Mouse (Mus musculus): Measurements from ENCODE around the gene Cdc42ep2. TPM values are rescaled to one million over a fixed set of nuclear protein-coding genes. Genes with fewer than 3 reads are reported as not detected.

Gene Cdc42ep2
- polyA plus RNA-seq, 1 experiment from 2014 or later = 10.5 TPM

- Histone ChIP-seq H3K27ac (ENCODE audit: low read depth, low read length) (peak overlapping the region; percentile 48; the same call in 1 of the 2 replicates), H3K4me2 (replicated peaks; ENCODE audit: low read depth, low read length) (no peak overlapping the region), H3K9me3 (ENCODE audit: control insufficient read depth, low read length) (no peaks in the 10 kb centered on the region), H3K36me3 (ENCODE audit: control insufficient read depth, insufficient read depth, low read length) (peaks cover 72% of the 10 kb centered on the region), H3K4me1 (ENCODE audit: control insufficient read depth, insufficient read depth, low read length) (peaks cover 18% of the 10 kb centered on the region), H3K4me3 (ENCODE audit: low read length) (no peak overlapping the region), H3K9ac (ENCODE audit: low read depth, low read length) (no peak overlapping the region), H3K27me3 (ENCODE audit: control insufficient read depth, insufficient read depth, low read length) (no peaks in the 10 kb centered on the region)
- no peak for ATAC-seq (ENCODE audit: low FRiP score, low TSS enrichment)
- 70% methylated on average over 8 of the region's 8 CpGs for WGBS
Observed at GRCm38 (mm10) chr19:5945891-5946290, 21.3 kb upstream of the Cdc42ep2 start.

GRCm38 (mm10) chr19:5945027-5945426, 20.4 kb upstream of the Cdc42ep2 start:
- H3K4me3 ChIP-seq (ENCODE audit: low read length) = no peak overlapping the region
- ATAC-seq (ENCODE audit: low FRiP score, low TSS enrichment) = peak; percentile 65
- H3K27me3 ChIP-seq (ENCODE audit: control insufficient read depth, insufficient read depth, low read length) = no peaks in the 10 kb centered on the region
- H3K36me3 ChIP-seq (ENCODE audit: control insufficient read depth, insufficient read depth, low read length) = peaks cover 66% of the 10 kb centered on the region
- no peak overlapping the region for H3K9ac ChIP-seq (ENCODE audit: low read depth, low read length)
- H3K4me1 ChIP-seq (ENCODE audit: control insufficient read depth, insufficient read depth, low read length) = peaks cover 18% of the 10 kb centered on the region
- H3K27ac ChIP-seq (ENCODE audit: low read depth, low read length) = peak overlapping the region; percentile 37; the same call in 1 of the 2 replicates
- no peak overlapping the region for H3K4me2 ChIP-seq (replicated peaks; ENCODE audit: low read depth, low read length)
- H3K9me3 ChIP-seq (ENCODE audit: control insufficient read depth, low read length) = no peaks in the 10 kb centered on the region
- 69% methylated on average over 7 of the region's 7 CpGs for WGBS

- Histone ChIP-seq H3K36me3 (ENCODE audit: control insufficient read depth, insufficient read depth, low read length) (peaks cover 65% of the 10 kb centered on the region), H3K4me3 (ENCODE audit: low read length) (no peak overlapping the region), H3K9me3 (ENCODE audit: control insufficient read depth, low read length) (no peaks in the 10 kb centered on the region), H3K4me2 (replicated peaks; ENCODE audit: low read depth, low read length) (no peak overlapping the region), H3K9ac (ENCODE audit: low read depth, low read length) (no peak overlapping the region), H3K4me1 (ENCODE audit: control insufficient read depth, insufficient read depth, low read length) (peaks cover 23% of the 10 kb centered on the region), H3K27me3 (ENCODE audit: control insufficient read depth, insufficient read depth, low read length) (no peaks in the 10 kb centered on the region), H3K27ac (ENCODE audit: low read depth, low read length) (no peak overlapping the region)
- no peak for ATAC-seq (ENCODE audit: low FRiP score, low TSS enrichment)
- WGBS = 65% methylated on average over 8 of the region's 8 CpGs
Observed at GRCm38 (mm10) chr19:5944145-5944544, 19.5 kb upstream of the Cdc42ep2 start.

GRCm38 (mm10) chr19:5943404-5943803, 18.8 kb upstream of the Cdc42ep2 start:
- ATAC-seq (ENCODE audit: low FRiP score, low TSS enrichment) = no peak
- H3K36me3 ChIP-seq (ENCODE audit: control insufficient read depth, insufficient read depth, low read length) = peaks cover 58% of the 10 kb centered on the region
- H3K4me1 ChIP-seq (ENCODE audit: control insufficient read depth, insufficient read depth, low read length) = peaks cover 23% of the 10 kb centered on the region
- H3K4me2 ChIP-seq (replicated peaks; ENCODE audit: low read depth, low read length) = no peak overlapping the region
- WGBS = 92% methylated on average over 15 of the region's 15 CpGs
- no peak overlapping the region for H3K4me3 ChIP-seq (ENCODE audit: low read length)
- H3K9ac ChIP-seq (ENCODE audit: low read depth, low read length) = no peak overlapping the region
- H3K9me3 ChIP-seq (ENCODE audit: control insufficient read depth, low read length) = no peaks in the 10 kb centered on the region
- H3K27ac ChIP-seq (ENCODE audit: low read depth, low read length) = no peak overlapping the region
- H3K27me3 ChIP-seq (ENCODE audit: control insufficient read depth, insufficient read depth, low read length) = no peaks in the 10 kb centered on the region

- peaks cover 50% of the 10 kb centered on the region for H3K36me3 ChIP-seq (ENCODE audit: control insufficient read depth, insufficient read depth, low read length)
Observed at GRCm38 (mm10) chr19:5942581-5942980, 18.0 kb upstream of the Cdc42ep2 start.

GRCm38 (mm10) chr19:5940656-5941055, 16.0 kb upstream of the Cdc42ep2 start:
- H3K4me3 ChIP-seq (ENCODE audit: low read length) = no peak overlapping the region
- no peak overlapping the region for H3K9ac ChIP-seq (ENCODE audit: low read depth, low read length)
- H3K4me1 ChIP-seq (ENCODE audit: control insufficient read depth, insufficient read depth, low read length) = peaks cover 33% of the 10 kb centered on the region
- H3K36me3 ChIP-seq (ENCODE audit: control insufficient read depth, insufficient read depth, low read length) = peaks cover 39% of the 10 kb centered on the region
- H3K27ac ChIP-seq (ENCODE audit: low read depth, low read length) = peak overlapping the region; percentile 10; the same call in 1 of the 2 replicates
- ATAC-seq (ENCODE audit: low FRiP score, low TSS enrichment) = no peak
- H3K9me3 ChIP-seq (ENCODE audit: control insufficient read depth, low read length) = no peaks in the 10 kb centered on the region
- H3K27me3 ChIP-seq (ENCODE audit: control insufficient read depth, insufficient read depth, low read length) = no peaks in the 10 kb centered on the region
- no peak overlapping the region for H3K4me2 ChIP-seq (replicated peaks; ENCODE audit: low read depth, low read length)
- 88% methylated on average over 10 of the region's 10 CpGs for WGBS

More at GRCm38 (mm10) chr19:5942581-5942980, 18.0 kb upstream of the Cdc42ep2 start:
- Histone ChIP-seq H3K9me3 (ENCODE audit: control insufficient read depth, low read length) (no peaks in the 10 kb centered on the region), H3K4me2 (replicated peaks; ENCODE audit: low read depth, low read length) (no peak overlapping the region), H3K4me3 (ENCODE audit: low read length) (no peak overlapping the region), H3K27me3 (ENCODE audit: control insufficient read depth, insufficient read depth, low read length) (no peaks in the 10 kb centered on the region), H3K4me1 (ENCODE audit: control insufficient read depth, insufficient read depth, low read length) (peaks cover 30% of the 10 kb centered on the region), H3K9ac (ENCODE audit: low read depth, low read length) (no peak overlapping the region), H3K27ac (ENCODE audit: low read depth, low read length) (no peak overlapping the region)
- 92% methylated on average over 7 of the region's 7 CpGs for WGBS
- no peak for ATAC-seq (ENCODE audit: low FRiP score, low TSS enrichment)

GRCm38 (mm10) chr19:5940173-5940572, 15.6 kb upstream of the Cdc42ep2 start:
- ATAC-seq (ENCODE audit: low FRiP score, low TSS enrichment) = no peak

GRCm38 (mm10) chr19:5939715-5940114, 15.1 kb upstream of the Cdc42ep2 start:
- H3K27me3 ChIP-seq (ENCODE audit: control insufficient read depth, insufficient read depth, low read length) = no peaks in the 10 kb centered on the region
- H3K4me3 ChIP-seq (ENCODE audit: low read length) = no peak overlapping the region
- H3K36me3 ChIP-seq (ENCODE audit: control insufficient read depth, insufficient read depth, low read length) = peaks cover 33% of the 10 kb centered on the region
- H3K9ac ChIP-seq (ENCODE audit: low read depth, low read length) = no peak overlapping the region
- H3K4me1 ChIP-seq (ENCODE audit: control insufficient read depth, insufficient read depth, low read length) = peaks cover 33% of the 10 kb centered on the region
- no peak for ATAC-seq (ENCODE audit: low FRiP score, low TSS enrichment)
- peak overlapping the region; percentile 19; the same call in 1 of the 2 replicates for H3K27ac ChIP-seq (ENCODE audit: low read depth, low read length)
- 89% methylated on average over 5 of the region's 5 CpGs for WGBS
- no peak overlapping the region for H3K4me2 ChIP-seq (replicated peaks; ENCODE audit: low read depth, low read length)
- H3K9me3 ChIP-seq (ENCODE audit: control insufficient read depth, low read length) = no peaks in the 10 kb centered on the region

More at GRCm38 (mm10) chr19:5940173-5940572, 15.6 kb upstream of the Cdc42ep2 start:
- 47% methylated on average over 4 of the region's 4 CpGs for WGBS
- Histone ChIP-seq H3K4me3 (ENCODE audit: low read length) (no peak overlapping the region), H3K36me3 (ENCODE audit: control insufficient read depth, insufficient read depth, low read length) (peaks cover 34% of the 10 kb centered on the region), H3K27me3 (ENCODE audit: control insufficient read depth, insufficient read depth, low read length) (no peaks in the 10 kb centered on the region), H3K9me3 (ENCODE audit: control insufficient read depth, low read length) (no peaks in the 10 kb centered on the region), H3K27ac (ENCODE audit: low read depth, low read length) (peak overlapping the region; percentile 19; the same call in 1 of the 2 replicates), H3K4me2 (replicated peaks; ENCODE audit: low read depth, low read length) (no peak overlapping the region), H3K9ac (ENCODE audit: low read depth, low read length) (no peak overlapping the region), H3K4me1 (ENCODE audit: control insufficient read depth, insufficient read depth, low read length) (peaks cover 33% of the 10 kb centered on the region)

GRCm38 (mm10) chr19:5938516-5938915, 13.9 kb upstream of the Cdc42ep2 start:
- WGBS = 88% methylated on average over 6 of the region's 6 CpGs
- Histone ChIP-seq H3K4me3 (ENCODE audit: low read length) (no peak overlapping the region), H3K36me3 (ENCODE audit: control insufficient read depth, insufficient read depth, low read length) (peaks cover 27% of the 10 kb centered on the region), H3K4me1 (ENCODE audit: control insufficient read depth, insufficient read depth, low read length) (peaks cover 28% of the 10 kb centered on the region), H3K27me3 (ENCODE audit: control insufficient read depth, insufficient read depth, low read length) (no peaks in the 10 kb centered on the region), H3K27ac (ENCODE audit: low read depth, low read length) (no peak overlapping the region), H3K9me3 (ENCODE audit: control insufficient read depth, low read length) (no peaks in the 10 kb centered on the region), H3K4me2 (replicated peaks; ENCODE audit: low read depth, low read length) (no peak overlapping the region), H3K9ac (ENCODE audit: low read depth, low read length) (no peak overlapping the region)
- no peak for ATAC-seq (ENCODE audit: low FRiP score, low TSS enrichment)
